Mouse (Mus musculus) stomach, embryonic 14.5 days (tissue): ENCODE measurements around the gene Cntn5. TPM values are rescaled to one million over a fixed set of nuclear protein-coding genes. Genes with fewer than 3 reads are reported as not detected.
A peak's percentile ranks its signal among the peaks of the same experiment; 100 is the strongest.
"Not testable (repeated sequence)": the region's sequence is repeated elsewhere in the genome, so short reads cannot be mapped to it uniquely, and the experiment has no call there.

Experiments
- ATAC-seq: fragments of 200-750 bp; cut with Nextera tagmentation; 2 replicates; pipeline ENCODE4 v1.8.0; 2017; ENCODE audit warnings: low read depth, moderate TSS enrichment; ENCODE audit not compliant: insufficient number of reproducible peaks, insufficient read depth, low FRiP score
- H3K27ac ChIP-seq: fragments of 300-500 bp; sonication (generic); 2 replicates; pipeline ENCODE4 v1.5.1; 2014; ENCODE audit warnings: mild to moderate bottlenecking, low read length, moderate library complexity, mixed read lengths
- H3K27me3 ChIP-seq: fragments of 300-500 bp; sonication (generic); 2 replicates; pipeline ENCODE4 v1.6.1; 2014; ENCODE audit warnings: low read length, control low read depth, mixed read lengths; ENCODE audit not compliant: control insufficient read depth, insufficient read depth
- H3K36me3 ChIP-seq: fragments of 300-500 bp; sonication (generic); 2 replicates; pipeline ENCODE4 v1.6.1; 2014; ENCODE audit warnings: mild to moderate bottlenecking, control low read depth, low read length, moderate library complexity, mixed read lengths; ENCODE audit not compliant: control insufficient read depth, insufficient read depth
- H3K4me1 ChIP-seq: fragments of 300-500 bp; sonication (generic); 2 replicates; pipeline ENCODE4 v1.6.1; 2014; ENCODE audit warnings: low read length, control low read depth, mixed read lengths; ENCODE audit not compliant: control insufficient read depth, insufficient read depth
- H3K4me2 ChIP-seq: fragments of 300-500 bp; sonication (generic); replicated peaks from 2 replicates; pipeline ENCODE4 v1.6.1; 2014; ENCODE audit warnings: low read depth, low read length, control low read depth
- H3K4me3 ChIP-seq: fragments of 300-500 bp; sonication (generic); 2 replicates; pipeline ENCODE4 v1.5.1; 2014; ENCODE audit warnings: low read depth, low read length, control low read depth
- H3K9ac ChIP-seq: fragments of 300-500 bp; sonication (generic); replicated peaks from 2 replicates; pipeline ENCODE4 v1.6.1; 2014; ENCODE audit warnings: low read depth, mild to moderate bottlenecking, control low read depth, low read length, moderate library complexity, mixed read lengths
- H3K9me3 ChIP-seq: fragments of 300-500 bp; sonication (generic); 2 replicates; pipeline ENCODE4 v1.6.1; 2016; ENCODE audit warnings: low read depth, low read length, control low read depth; ENCODE audit not compliant: control insufficient read depth
- WGBS: fragments of 180-500 bp; shearing (Covaris S2); extraction: QIAGEN DNeasy Blood & Tissue Kit; methylation state at CpG from one replicate; pipeline ENCODE4 v1.1.7; 2014; 5-methylcytosine and 5-hydroxymethylcytosine counted together
- polyA plus RNA-seq: library from polyadenylated mRNA; unstranded; fragments of >200 nt; fragmentation: Nextera tagmentation; extraction: Ambion mirVana; gene quantifications from 2 replicates; pipeline ENCODE4 v1.2.1, GENCODE M21; 2014

The Cntn5 gene
- polyA plus RNA-seq, 1 experiment from 2014 or later, result 0.20 TPM

DNA sequence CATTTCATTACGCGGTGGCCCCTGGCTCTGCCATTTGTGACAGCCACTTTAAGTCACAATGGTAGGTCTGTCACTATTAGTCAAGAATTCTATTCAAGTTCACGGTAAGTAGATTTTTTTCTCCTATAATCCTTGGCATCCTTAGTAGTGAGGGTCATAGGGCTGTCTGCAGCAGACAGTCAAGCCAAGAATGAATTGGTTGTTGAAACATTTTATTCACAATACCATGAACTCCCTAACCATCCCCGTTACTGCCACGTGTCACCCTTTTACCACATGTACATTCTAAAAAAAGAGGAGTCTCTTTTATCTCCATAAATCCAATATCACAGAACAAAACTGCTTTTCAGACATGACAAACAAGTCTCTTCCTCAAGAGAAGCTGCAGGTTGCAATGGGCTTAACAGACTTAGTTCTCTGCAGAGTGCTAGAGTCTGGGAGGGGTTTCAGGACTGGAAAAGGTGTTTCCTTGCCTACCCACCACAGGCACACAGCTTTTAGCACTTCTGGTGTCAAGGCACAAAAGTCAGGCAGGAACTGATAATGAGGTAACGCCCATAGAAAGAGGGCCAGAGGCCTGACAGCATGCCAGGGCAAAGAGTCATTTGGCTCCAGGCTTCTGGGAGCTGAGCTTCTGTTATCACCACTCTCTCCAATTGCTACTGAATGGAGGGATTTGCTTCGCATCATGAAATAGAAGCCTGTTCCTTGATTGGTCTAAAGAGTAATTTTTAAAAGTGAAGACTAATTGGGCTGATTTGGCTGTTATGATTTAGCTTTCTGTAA is 259.3 kb downstream of the Cntn5 start:
- Histone ChIP-seq H3K4me2 (no peak overlapping the region), H3K9ac (no peak overlapping the region), H3K4me1 (no peaks in the 10 kb centered on the region), H3K27me3 (no peaks in the 10 kb centered on the region), H3K27ac (no peak overlapping the region), H3K9me3 (no peaks in the 10 kb centered on the region), H3K36me3 (no peaks in the 10 kb centered on the region), H3K4me3 (no peak overlapping the region)
- ATAC-seq, result no peak
- WGBS, result 68% methylated on average over 7 of the region's 7 CpGs

DNA sequence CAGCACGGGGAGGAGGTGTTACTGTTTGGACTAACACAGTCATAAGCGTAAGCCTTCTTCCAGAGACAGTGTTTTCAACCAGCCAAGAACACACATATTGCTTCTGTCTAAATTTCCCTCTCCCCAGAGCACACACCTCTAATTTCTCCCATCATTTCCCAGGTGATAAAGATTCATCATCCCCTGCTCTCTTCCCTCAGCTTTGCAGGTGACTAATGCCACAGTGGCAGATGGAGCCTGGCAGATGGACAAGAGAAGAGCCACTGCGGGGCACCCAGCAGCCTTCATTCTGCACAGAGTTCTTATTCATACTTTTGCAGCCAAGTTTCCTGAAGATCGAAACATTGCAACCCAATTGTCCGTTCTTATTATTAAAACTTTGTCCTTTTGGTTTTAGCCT is 286.5 kb downstream of the Cntn5 start:
- H3K9me3 ChIP-seq, result no peaks in the 10 kb centered on the region
- no peak overlapping the region for H3K9ac ChIP-seq
- no peak overlapping the region for H3K4me3 ChIP-seq
- H3K4me2 ChIP-seq, result no peak overlapping the region
- WGBS, result 64% methylated on average over 5 of the region's 5 CpGs
- no peak overlapping the region for H3K27ac ChIP-seq
- no peak for ATAC-seq
- H3K27me3 ChIP-seq, result no peaks in the 10 kb centered on the region
- no peaks in the 10 kb centered on the region for H3K4me1 ChIP-seq
- no peaks in the 10 kb centered on the region for H3K36me3 ChIP-seq

DNA sequence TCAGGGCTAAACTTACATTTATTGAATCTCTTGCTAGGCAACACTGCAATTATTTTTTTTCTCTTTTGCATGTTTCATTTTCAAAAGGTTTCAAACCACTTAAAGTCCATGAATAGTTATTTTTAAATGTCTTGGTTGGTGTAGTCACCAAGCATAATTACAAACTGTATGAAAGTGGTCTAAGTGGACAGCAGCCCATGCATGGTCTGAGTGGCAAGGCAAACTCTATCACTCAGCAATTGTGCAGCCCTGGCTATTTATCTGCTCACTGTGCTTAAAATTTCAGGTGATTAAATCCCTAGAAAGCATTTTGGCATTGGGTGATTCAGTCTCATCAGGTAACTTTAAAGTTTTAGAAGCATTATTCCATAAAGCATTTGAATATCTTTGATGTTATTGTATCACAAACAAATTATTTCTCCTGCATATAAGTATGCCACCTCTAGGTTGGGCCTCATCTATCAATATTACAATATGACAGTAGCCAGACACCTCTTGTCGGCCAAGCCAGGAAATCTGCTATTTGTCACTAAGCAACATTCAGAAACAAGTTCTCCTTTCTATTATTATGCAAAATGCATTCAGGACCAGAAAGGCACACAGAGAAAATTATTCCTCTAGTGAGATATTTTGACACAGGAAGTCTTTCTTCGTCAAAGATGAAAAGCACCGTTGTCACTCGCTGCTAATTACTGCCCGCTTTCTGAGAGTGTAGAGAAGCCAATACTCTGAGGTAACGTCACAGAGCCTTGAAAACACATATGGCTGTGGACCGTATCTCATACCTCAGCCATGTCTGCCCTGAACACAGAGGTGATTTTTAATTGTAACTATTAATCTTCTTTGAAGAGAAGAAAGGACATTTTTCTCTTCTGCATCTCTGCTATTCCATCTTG is 329.0 kb downstream of the Cntn5 start:
- Histone ChIP-seq H3K36me3 (no peaks in the 10 kb centered on the region), H3K4me1 (no peaks in the 10 kb centered on the region), H3K9me3 (no peaks in the 10 kb centered on the region), H3K4me2 (no peak overlapping the region), H3K9ac (no peak overlapping the region), H3K4me3 (no peak overlapping the region), H3K27me3 (no peaks in the 10 kb centered on the region), H3K27ac (no peak overlapping the region)
- ATAC-seq, result no peak
- 78% methylated on average over 7 of the region's 7 CpGs for WGBS

DNA sequence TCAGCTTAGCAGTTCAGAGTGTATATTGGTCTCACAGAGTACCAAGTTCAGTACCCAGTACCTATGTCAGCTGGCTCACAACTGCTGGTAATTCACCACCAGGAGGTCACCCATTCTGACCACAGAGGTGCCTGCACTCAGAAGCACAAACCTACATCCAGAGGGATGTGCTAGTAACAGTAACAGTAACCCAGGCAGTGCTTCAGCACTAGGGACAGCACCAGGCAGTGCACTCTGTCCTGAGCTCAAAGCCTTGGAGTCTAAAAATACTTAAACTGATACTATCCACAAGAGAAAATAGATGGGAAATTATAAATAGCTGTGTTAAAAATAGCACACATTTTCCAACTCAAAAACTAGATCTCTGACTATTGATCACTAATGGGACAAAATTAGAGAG is 334.7 kb downstream of the Cntn5 start:
- Histone ChIP-seq H3K4me3 (no peak overlapping the region), H3K27me3 (no peaks in the 10 kb centered on the region), H3K4me2 (no peak overlapping the region), H3K4me1 (no peaks in the 10 kb centered on the region), H3K9me3 (no peaks in the 10 kb centered on the region), H3K9ac (no peak overlapping the region), H3K36me3 (no peaks in the 10 kb centered on the region), H3K27ac (no peak overlapping the region)
- ATAC-seq, result 0 out of 2 replicates have a peak, but pooled peaks have one; percentile 71

DNA sequence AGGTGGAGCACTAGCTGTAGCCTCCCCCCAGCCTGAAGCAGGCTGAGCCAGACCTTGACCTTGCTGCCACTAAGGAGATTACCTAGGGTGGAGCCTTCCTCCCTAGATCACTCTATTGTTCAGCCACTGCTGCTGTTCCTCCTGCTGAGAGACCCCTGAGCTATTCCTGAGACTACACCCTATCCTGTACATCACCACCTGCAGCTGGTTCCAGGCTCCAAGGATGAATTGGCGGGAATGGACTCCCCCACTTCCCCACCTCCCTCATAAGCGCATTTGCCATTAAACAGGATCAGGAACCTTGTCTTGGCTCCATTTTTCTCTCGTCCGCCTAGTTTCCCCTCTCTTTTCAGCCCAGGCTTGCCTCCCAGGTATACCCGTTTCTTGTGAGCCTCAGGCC is 363.7 kb downstream of the Cntn5 start:
- not testable (repeated sequence) for H3K4me1 ChIP-seq, H3K4me2 ChIP-seq, H3K27me3 ChIP-seq, H3K9ac ChIP-seq, H3K36me3 ChIP-seq, H3K4me3 ChIP-seq, H3K9me3 ChIP-seq, H3K27ac ChIP-seq, ATAC-seq
- WGBS, result 60% methylated on average over 5 of the region's 5 CpGs

DNA sequence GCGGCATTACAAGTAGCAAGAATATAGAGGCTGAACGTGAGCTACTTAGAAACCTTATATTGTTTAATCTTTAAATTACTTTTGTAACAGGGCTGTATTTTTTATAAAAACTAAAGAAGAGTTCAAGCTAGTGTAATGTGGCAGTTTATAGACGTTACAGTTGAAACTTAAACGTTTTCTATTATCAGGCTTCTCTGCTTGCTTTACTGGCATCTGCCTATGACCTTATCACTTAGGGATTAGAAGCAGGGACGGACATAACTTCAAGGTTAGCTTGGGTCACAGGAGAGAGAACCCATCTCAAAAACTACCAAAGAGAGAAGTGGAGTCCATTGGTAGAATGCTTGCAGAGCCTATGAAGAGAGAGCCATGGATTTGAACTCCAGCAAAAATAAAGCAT is 372.3 kb downstream of the Cntn5 start:
- H3K4me1 ChIP-seq, result no peaks in the 10 kb centered on the region
- WGBS, result 67% methylated on average over 5 of the region's 5 CpGs
- no peak for ATAC-seq
- no peaks in the 10 kb centered on the region for H3K36me3 ChIP-seq
- H3K27ac ChIP-seq, result no peak overlapping the region
- no peaks in the 10 kb centered on the region for H3K9me3 ChIP-seq
- no peaks in the 10 kb centered on the region for H3K27me3 ChIP-seq
- H3K4me2 ChIP-seq, result no peak overlapping the region
- no peak overlapping the region for H3K9ac ChIP-seq
- H3K4me3 ChIP-seq, result no peak overlapping the region

DNA sequence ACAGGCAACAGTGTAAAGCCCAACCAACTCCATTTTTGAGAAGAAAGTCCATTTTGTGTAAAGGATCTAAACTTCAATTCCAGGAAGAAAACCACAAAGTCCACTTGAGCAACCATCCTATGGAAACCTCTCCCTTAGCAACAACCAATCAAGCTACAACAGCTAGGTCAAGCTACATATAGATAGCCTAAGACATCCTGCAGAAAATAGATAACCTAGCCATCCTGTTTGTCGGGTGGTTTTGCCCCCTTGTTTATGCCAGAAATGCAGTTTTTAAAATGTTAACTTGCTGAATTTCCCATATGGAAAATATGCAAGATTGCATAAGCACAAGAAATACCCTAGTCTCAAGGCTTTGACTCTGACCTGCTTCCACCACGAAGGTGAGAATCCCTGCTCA is 373.5 kb downstream of the Cntn5 start:
- ATAC-seq, result no peak
- Histone ChIP-seq H3K9me3 (no peaks in the 10 kb centered on the region), H3K27ac (no peak overlapping the region), H3K4me3 (no peak overlapping the region), H3K27me3 (no peaks in the 10 kb centered on the region), H3K36me3 (no peaks in the 10 kb centered on the region), H3K4me2 (no peak overlapping the region), H3K4me1 (no peaks in the 10 kb centered on the region), H3K9ac (no peak overlapping the region)
- WGBS, result 81% methylated on average over 2 of the region's 2 CpGs

DNA sequence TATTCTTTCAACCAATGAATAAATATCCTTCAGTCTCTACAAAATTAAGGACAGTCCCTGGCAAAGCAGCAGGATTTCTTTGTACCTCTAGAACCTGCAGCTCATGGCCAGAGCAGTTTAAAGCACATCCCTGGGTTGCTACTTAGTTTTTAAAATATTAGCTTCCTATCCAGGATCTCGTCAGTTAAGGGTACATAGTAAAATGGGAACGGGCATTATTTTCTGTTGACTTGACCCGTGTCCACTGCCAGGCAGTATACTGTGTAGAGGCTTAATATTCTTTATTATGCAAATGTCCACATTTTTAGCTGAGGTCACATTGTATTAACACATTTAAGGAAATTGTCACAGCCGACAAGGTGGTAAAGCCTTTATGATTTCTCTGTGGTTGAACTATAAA is 375.0 kb downstream of the Cntn5 start:
- no peaks in the 10 kb centered on the region for H3K9me3 ChIP-seq
- H3K27ac ChIP-seq, result no peak overlapping the region
- H3K4me1 ChIP-seq, result no peaks in the 10 kb centered on the region
- H3K4me2 ChIP-seq, result no peak overlapping the region
- no peaks in the 10 kb centered on the region for H3K36me3 ChIP-seq
- WGBS, result 90% methylated on average over 4 of the region's 4 CpGs
- H3K4me3 ChIP-seq, result no peak overlapping the region
- no peak for ATAC-seq
- H3K27me3 ChIP-seq, result no peaks in the 10 kb centered on the region
- H3K9ac ChIP-seq, result no peak overlapping the region
